9 mouse cellular contexts compared by ENCODE assay signal in the genomic region with DNA sequence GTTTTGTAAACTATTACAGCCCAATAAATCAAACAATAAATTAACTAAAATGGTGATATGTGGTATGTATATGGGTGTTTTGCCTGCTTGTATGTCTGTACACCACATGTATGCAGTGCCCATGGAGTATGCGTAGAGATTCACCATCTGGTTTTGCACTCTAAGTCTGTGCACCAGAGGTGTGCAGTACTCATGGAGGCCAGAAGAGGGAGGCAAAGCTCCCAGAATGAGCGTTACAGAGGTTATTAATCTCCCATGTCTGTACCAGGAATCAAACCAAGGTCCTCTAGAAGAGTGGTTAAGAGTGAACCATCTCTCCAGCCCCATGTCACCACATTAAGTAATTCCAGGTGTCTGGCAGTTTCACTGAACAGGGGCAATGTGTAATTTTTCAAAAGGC. TPM values are rescaled to one million over a fixed set of nuclear protein-coding genes. Genes with fewer than 3 reads are reported as not detected.
A peak's percentile ranks its signal among the peaks of the same experiment; 100 is the strongest.
DNase-seq lines count a peak whose midpoint lies in the region; ATAC-seq and TF ChIP-seq lines count a peak whose summit lies in the region.
"Had no signal": no experiment of that assay in that cellular context is flagged by ENCODE, and none has a peak within 500 bp of the region (broad histone marks: within the 10 kb centered on the region; RNA-seq: fewer than 3 reads in every experiment).

No protein-coding gene starts in this region.

- H3K27ac ChIP-seq in kidney, postnatal 0 days, result no peak overlapping the region
- no peak overlapping the region for H3K27ac ChIP-seq in hindbrain, postnatal 0 days
- H3K27ac ChIP-seq in forebrain, embryonic 15.5 days (replicated peaks), result no peak overlapping the region
- H3K27ac ChIP-seq: midbrain, embryonic 15.5 days had no signal

- H3K9ac ChIP-seq in kidney, postnatal 0 days (ENCODE audit: low read depth, low read length), result no peak overlapping the region
- no peak overlapping the region for H3K9ac ChIP-seq in hindbrain, postnatal 0 days (replicated peaks; ENCODE audit: low read length)
- no peak overlapping the region for H3K9ac ChIP-seq in forebrain, embryonic 15.5 days (replicated peaks)
- H3K9ac ChIP-seq: midbrain, embryonic 15.5 days had no signal

- no peaks in the 10 kb centered on the region for H3K36me3 ChIP-seq in kidney, postnatal 0 days (ENCODE audit: insufficient read depth, low read length)
- no peaks in the 10 kb centered on the region for H3K36me3 ChIP-seq in hindbrain, postnatal 0 days (ENCODE audit: insufficient read depth, low read length)
- H3K36me3 ChIP-seq in forebrain, embryonic 15.5 days, result no peaks in the 10 kb centered on the region
- H3K36me3 ChIP-seq: midbrain, embryonic 15.5 days had no signal

- ATAC-seq in kidney, postnatal 0 days (replicated peaks; ENCODE audit: low FRiP score, low read depth), result no peak
- no peak for ATAC-seq in hindbrain, postnatal 0 days
- ATAC-seq in frontal cortex, adult (ENCODE audit: low TSS enrichment), result no peak
- ATAC-seq in forebrain, embryonic 15.5 days (replicated peaks), result no peak
- ATAC-seq: midbrain, embryonic 15.5 days had no signal

- no peaks in the 10 kb centered on the region for H3K9me3 ChIP-seq in kidney, postnatal 0 days (replicated peaks; ENCODE audit: low read length)
- no peaks in the 10 kb centered on the region for H3K9me3 ChIP-seq in hindbrain, postnatal 0 days (ENCODE audit: low read length)
- H3K9me3 ChIP-seq in forebrain, embryonic 15.5 days, result peaks cover 6% of the 10 kb centered on the region; the same call in 1 of the 2 replicates
- H3K9me3 ChIP-seq: midbrain, embryonic 15.5 days had no signal

- peak; percentile 57 for TF ChIP-seq CTCF in kidney, postnatal 0 days (IDR thresholded peaks at IDR 0.05; ENCODE audit: low read depth)
- peak; percentile 52 for TF ChIP-seq CTCF in hindbrain, postnatal 0 days (IDR thresholded peaks at IDR 0.05; ENCODE audit: low read depth)

- no peak overlapping the region for H3K4me2 ChIP-seq in kidney, postnatal 0 days (ENCODE audit: low read length)
- no peak overlapping the region for H3K4me2 ChIP-seq in hindbrain, postnatal 0 days (ENCODE audit: low read depth, low read length)
- no peak overlapping the region for H3K4me2 ChIP-seq in forebrain, embryonic 15.5 days (replicated peaks)
- H3K4me2 ChIP-seq: midbrain, embryonic 15.5 days had no signal

- H3K4me1 ChIP-seq in kidney, postnatal 0 days (replicated peaks; ENCODE audit: insufficient read depth, low read length), result peaks cover 10% of the 10 kb centered on the region; the same call in 1 of the 2 replicates
- peaks cover under 1% of the 10 kb centered on the region; the same call in 1 of the 2 replicates for H3K4me1 ChIP-seq in hindbrain, postnatal 0 days (ENCODE audit: insufficient read depth, low read length)
- H3K4me1 ChIP-seq in forebrain, embryonic 15.5 days, result peaks cover 28% of the 10 kb centered on the region

- peak; percentile 19 for DNase-seq in adrenal gland, postnatal 14 days
- no peak for DNase-seq in adrenal gland, postnatal 25 days
- no peak for DNase-seq in kidney, postnatal 0 days (ENCODE audit: low spot score)
- DNase-seq in kidney, adult 11 months, result no peak
- peak; percentile 14 for DNase-seq in CD4-positive helper T cell, adult 2 months (ENCODE audit: low read depth, low spot score)
- no peak for DNase-seq in hindbrain, postnatal 0 days (ENCODE audit: low spot score)

- H3K4me3 ChIP-seq in kidney, postnatal 0 days (replicated peaks; ENCODE audit: low read depth, low read length), result no peak overlapping the region
- H3K4me3 ChIP-seq in hindbrain, postnatal 0 days (ENCODE audit: low read length), result no peak overlapping the region
- no peak overlapping the region for H3K4me3 ChIP-seq in forebrain, embryonic 15.5 days
- H3K4me3 ChIP-seq: midbrain, embryonic 15.5 days had no signal

- WGBS in kidney, postnatal 0 days, result 91% methylated on average over 2 of the region's 2 CpGs
- WGBS in hindbrain, postnatal 0 days, result 88% methylated on average over 2 of the region's 2 CpGs
- WGBS in forebrain, embryonic 15.5 days, result 91% methylated on average over 2 of the region's 2 CpGs

- no peaks in the 10 kb centered on the region for H3K27me3 ChIP-seq in kidney, postnatal 0 days (ENCODE audit: insufficient read depth, low read length)
- 0 out of 2 replicates have a peak, but pooled peaks cover 5% of the 10 kb centered on the region for H3K27me3 ChIP-seq in hindbrain, postnatal 0 days (ENCODE audit: insufficient read depth, low read length)
- peaks cover 14% of the 10 kb centered on the region; the same call in 1 of the 2 replicates for H3K27me3 ChIP-seq in forebrain, embryonic 15.5 days

RNA-seq across cellular contexts. Expression of gene Frzb, which starts 3.5 kb away (rescaled TPM):
- total RNA-seq in adrenal gland, postnatal 14 days (2021), result 84.5 and 137 TPM in 2 replicates
- total RNA-seq in adrenal gland, postnatal 25 days (2021), result 175 and 335 TPM in 2 replicates
- 23.5 and 24.3 TPM in 2 replicates for polyA plus RNA-seq in kidney, postnatal 0 days (2015; fragmentation: Nextera tagmentation; extraction: Ambion mirVana)
- 9.5 and 10.6 TPM in 2 replicates for total RNA-seq in hindbrain, postnatal 0 days (2014; rRNA removed)
- 9.3 and 9.9 TPM in 2 replicates for polyA plus RNA-seq in hindbrain, postnatal 0 days (2015; fragmentation: Nextera tagmentation; extraction: Ambion mirVana)
- 3.1 and 4.9 TPM in 2 replicates for polyA plus RNA-seq in forebrain, embryonic 15.5 days (2015; fragmentation: Nextera tagmentation; extraction: Ambion mirVana)

Comparison
In these comparisons a context has a peak if more than half of its experiments do, and no peak if none do; other contexts are left out.
1. DNase-seq: peak in adrenal gland, postnatal 14 days (single experiment) and CD4-positive helper T cell, adult 2 months (single experiment); none in adrenal gland, postnatal 25 days (single experiment), kidney, postnatal 0 days (single experiment), kidney, adult 11 months (single experiment) and hindbrain, postnatal 0 days (single experiment).